In genomic region chr4:148154006-148154405, GRCm38 (mm10) we compare ENCODE assay signal across 22 mouse cellular contexts. TPM values are rescaled to one million over a fixed set of nuclear protein-coding genes. Genes with fewer than 3 reads are reported as not detected.
"Had no signal": no experiment of that assay in that cellular context is flagged by ENCODE, and none has a peak within 500 bp of the region (broad histone marks: within the 10 kb centered on the region; RNA-seq: fewer than 3 reads in every experiment).

No protein-coding gene starts in this region.

- H3K9me3 ChIP-seq: limb, embryonic 12.5 days; limb, embryonic 15.5 days; midbrain, embryonic 12.5 days; midbrain, embryonic 15.5 days; neural tube, embryonic 12.5 days; neural tube, embryonic 15.5 days; stomach, embryonic 15.5 days had no signal

- ATAC-seq: liver, postnatal 0 days; lung, postnatal 0 days; midbrain, embryonic 15.5 days had no signal

- H3K4me2 ChIP-seq: limb, embryonic 12.5 days; limb, embryonic 15.5 days; liver, embryonic 11.5 days; lung, embryonic 14.5 days; midbrain, embryonic 12.5 days; midbrain, embryonic 15.5 days; neural tube, embryonic 12.5 days; neural tube, embryonic 15.5 days; stomach, embryonic 15.5 days had no signal

- H3K27me3 ChIP-seq: midbrain, embryonic 12.5 days; midbrain, embryonic 15.5 days; neural tube, embryonic 12.5 days; neural tube, embryonic 15.5 days had no signal

- H3K4me3 ChIP-seq: limb, embryonic 12.5 days; limb, embryonic 15.5 days; midbrain, embryonic 12.5 days; midbrain, embryonic 15.5 days; neural tube, embryonic 12.5 days; neural tube, embryonic 15.5 days; stomach, embryonic 15.5 days had no signal

- H3K36me3 ChIP-seq: stomach, embryonic 15.5 days had no signal

- DNase-seq: kidney, postnatal 14 days; kidney, postnatal 4 days; left cerebral cortex, postnatal 4 days; liver, postnatal 0 days; lung, embryonic 14.5 days; retina, postnatal 1 day; right cerebral cortex, postnatal 25 days; spleen, adult 18-20 months; thymus, postnatal 25 days had no signal

- H3K27ac ChIP-seq: limb, embryonic 12.5 days; limb, embryonic 15.5 days; liver, embryonic 14.5 days; macrophage; midbrain, embryonic 12.5 days; midbrain, embryonic 15.5 days; neural tube, embryonic 12.5 days; neural tube, embryonic 15.5 days; stomach, embryonic 15.5 days had no signal

- H3K9ac ChIP-seq: limb, embryonic 12.5 days; limb, embryonic 15.5 days; liver, embryonic 14.5 days; liver, postnatal 0 days; lung, embryonic 14.5 days; midbrain, embryonic 12.5 days; midbrain, embryonic 15.5 days; neural tube, embryonic 12.5 days; neural tube, embryonic 15.5 days; stomach, embryonic 15.5 days had no signal

RNA-seq across cellular contexts. Expression of gene Fbxo2, which starts 6.4 kb away (rescaled TPM):
- total RNA-seq: megakaryocyte, adult 5-6 weeks had no signal
- polyA plus RNA-seq: liver, postnatal 0 days; macrophage had no signal

RNA-seq across cellular contexts. Expression of gene Draxin, which starts 23.5 kb away (rescaled TPM):
- total RNA-seq: megakaryocyte, adult 5-6 weeks had no signal
- polyA plus RNA-seq: lung, embryonic 14.5 days; macrophage; thymus, postnatal 0 days had no signal
